Mouse (Mus musculus) ovary, postnatal 36 days (tissue): ENCODE measurements around the gene Hhat.

ENCODE experiments used
- DNase-seq: peaks from one replicate; pipeline ENCODE4 v3.0.0; 2022; ENCODE audit warnings: low spot score, mixed read lengths

The Hhat gene

GRCm38 (mm10) chr1:192489908-192490825 is 280.9 kb downstream of the Hhat start:
- no peak for DNase-seq

DNA sequence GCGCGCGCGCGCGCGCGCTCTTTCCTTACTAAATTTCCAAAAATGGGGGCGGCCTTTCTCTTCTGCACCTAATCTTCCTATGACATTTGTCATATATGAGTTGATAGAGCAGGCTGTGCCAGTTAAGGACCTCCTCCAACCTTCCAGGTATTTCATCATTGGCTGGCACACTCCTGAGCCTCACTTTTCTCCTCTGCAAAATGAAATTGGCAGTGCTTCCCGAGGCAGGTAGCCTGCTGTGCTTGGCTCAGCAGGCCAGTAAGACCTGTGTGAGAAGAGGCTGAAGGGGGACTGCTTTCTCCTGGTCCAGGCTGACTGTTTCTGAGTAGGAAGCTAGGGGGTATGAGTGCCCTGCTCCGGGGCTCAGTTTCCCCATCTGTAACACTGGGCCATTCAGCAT is 283.5 kb downstream of the Hhat start:
- DNase-seq = no peak

- DNase-seq = no peak
Observed at GRCm38 (mm10) chr1:192485030-192485429, 286.0 kb downstream of the Hhat start.

- DNase-seq = no peak
Observed at GRCm38 (mm10) chr1:192481446-192481845, 289.6 kb downstream of the Hhat start.

GRCm38 (mm10) chr1:192480072-192480784 is 290.8 kb downstream of the Hhat start:
- no peak for DNase-seq

DNA sequence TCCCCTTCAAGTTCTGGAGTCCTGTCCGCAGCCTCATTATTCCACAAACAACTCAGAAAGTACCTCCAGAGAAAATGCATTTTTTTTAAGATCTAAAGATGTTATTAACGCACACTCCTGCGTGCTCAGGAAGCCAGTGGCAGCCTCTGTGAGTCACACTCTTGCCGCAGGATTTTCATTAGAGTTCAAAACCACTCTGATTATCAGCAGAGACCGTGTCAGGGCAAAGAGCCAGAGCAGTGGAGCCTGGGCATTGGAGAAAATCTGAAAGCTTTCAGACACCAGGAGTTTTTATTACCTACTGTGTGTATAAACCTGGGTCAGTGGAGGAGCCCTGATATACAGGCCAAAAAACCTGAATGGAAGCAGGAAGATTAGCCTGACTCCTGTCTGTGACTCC is 292.8 kb downstream of the Hhat start:
- DNase-seq = no peak

GRCm38 (mm10) chr1:192477556-192477955 is 293.5 kb downstream of the Hhat start:
- no peak for DNase-seq

GRCm38 (mm10) chr1:192476704-192477103 is 294.3 kb downstream of the Hhat start:
- no peak for DNase-seq

DNA sequence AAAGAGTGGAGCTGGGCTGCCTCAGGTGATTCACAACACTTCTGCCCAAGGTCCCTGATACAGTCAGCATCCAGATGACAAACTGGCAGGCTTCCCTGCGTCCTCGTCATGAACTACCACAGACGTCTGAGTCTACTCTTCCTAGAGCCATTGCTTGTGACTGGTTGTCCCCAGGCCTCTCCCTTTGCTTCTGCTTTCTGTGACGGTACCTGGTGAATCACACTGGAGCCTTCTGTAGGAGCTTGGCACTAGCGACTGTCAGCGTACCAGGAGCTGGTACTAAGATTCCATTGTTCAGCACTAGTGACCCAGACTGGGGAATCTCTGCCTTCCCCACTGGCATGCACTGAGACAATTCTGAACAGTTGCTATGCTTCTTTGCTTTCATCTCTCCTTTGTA is 297.9 kb downstream of the Hhat start:
- DNase-seq = no peak

- DNase-seq = no peak
Observed at GRCm38 (mm10) chr1:192472366-192472765, 298.7 kb downstream of the Hhat start.

DNA sequence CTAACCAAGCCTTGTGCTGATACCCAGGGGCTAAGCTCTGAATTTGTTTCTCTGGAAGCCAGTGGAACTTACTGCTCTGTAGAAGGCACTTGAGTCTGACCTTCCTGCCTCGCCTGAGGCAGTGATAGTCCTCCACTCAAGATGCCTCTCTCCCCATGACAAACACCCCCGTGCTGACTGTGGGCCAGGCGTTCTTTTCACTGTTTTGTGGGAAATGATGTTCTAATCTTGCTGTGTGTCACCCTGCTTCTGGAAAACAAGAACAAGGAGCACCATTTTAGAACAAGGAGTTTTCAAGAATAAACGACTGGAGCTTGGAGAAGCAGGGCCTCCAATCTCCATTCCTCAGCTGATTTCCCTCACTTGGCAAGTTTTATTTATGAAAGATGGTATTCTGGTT is 307.3 kb downstream of the Hhat start:
- DNase-seq = no peak

DNA sequence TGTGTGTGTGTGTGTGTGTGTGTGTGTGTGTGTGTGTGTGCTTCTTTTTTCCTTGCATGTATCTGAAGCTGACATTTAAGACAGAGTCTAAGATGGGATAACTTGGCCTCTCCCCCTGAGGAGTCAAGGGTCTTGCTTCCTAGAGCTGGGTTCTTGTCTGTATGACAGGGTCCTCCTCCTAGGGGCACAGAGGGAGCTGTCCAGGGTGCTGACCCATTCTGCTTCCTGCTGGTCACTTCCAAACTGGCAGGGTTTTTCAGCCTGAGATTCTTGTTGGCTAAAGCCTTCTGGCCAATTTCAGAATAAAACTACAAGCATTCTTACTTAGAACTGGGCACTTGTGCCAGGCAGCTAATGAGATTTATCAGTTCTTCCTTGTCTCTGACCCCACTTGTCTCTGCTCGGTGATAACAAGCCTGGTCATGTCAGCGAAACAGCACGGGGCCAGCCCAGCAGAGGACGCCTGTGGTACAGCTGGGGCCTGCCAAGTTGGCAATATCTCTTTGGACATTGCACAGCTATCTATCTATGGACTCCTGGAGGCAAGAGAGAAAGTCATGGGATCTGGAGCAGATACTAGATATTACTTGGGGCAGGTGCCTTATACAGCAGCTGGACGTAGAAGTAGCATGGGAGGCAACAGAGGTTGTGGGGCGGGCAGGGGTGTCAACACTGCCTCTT is 313.4 kb downstream of the Hhat start:
- DNase-seq = peak; percentile 66

DNA sequence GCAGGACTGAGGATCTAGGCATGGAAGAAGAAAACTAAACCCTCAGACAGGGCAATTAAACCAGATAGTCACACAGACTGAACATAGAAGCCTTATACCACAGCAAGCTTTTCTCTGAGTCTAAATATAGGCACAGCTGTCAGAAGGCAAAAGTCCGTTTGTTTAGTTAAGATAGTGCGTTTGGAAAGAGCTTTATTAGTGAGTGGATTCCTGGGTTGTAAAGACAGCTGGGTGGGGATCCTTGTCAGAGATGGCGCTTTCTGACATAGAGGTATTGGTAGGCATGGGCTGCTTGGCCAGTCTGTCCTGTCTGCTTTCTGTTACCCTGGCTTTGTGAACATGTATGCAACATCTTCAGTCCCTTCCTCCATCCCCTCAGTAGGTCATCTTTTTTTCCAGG is 314.0 kb downstream of the Hhat start:
- no peak for DNase-seq

GRCm38 (mm10) chr1:192454981-192455380 is 316.0 kb downstream of the Hhat start:
- no peak for DNase-seq

- no peak for DNase-seq
Observed at GRCm38 (mm10) chr1:192454501-192454900, 316.5 kb downstream of the Hhat start.

DNA sequence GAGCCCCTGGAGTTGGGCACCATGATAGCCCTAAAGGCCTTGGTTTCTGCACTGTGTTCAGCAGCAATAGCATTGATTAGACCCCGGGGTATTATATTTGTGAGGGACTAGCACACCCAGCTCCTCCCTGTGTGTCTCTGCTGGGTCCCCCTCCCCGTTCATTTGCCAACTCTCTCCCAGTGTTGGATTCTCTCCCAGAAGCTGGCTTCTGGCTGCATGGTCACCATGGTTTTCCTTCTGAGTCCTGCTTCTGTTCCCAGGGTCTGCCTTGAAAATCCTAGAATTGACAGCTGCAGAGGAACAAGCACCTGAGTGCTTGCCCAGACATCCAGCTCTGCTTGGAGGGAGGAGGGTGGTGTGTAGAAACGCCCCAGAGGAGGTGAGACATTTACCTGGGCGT is 319.3 kb downstream of the Hhat start:
- no peak for DNase-seq

GRCm38 (mm10) chr1:192450425-192450824 is 320.6 kb downstream of the Hhat start:
- no peak for DNase-seq

DNA sequence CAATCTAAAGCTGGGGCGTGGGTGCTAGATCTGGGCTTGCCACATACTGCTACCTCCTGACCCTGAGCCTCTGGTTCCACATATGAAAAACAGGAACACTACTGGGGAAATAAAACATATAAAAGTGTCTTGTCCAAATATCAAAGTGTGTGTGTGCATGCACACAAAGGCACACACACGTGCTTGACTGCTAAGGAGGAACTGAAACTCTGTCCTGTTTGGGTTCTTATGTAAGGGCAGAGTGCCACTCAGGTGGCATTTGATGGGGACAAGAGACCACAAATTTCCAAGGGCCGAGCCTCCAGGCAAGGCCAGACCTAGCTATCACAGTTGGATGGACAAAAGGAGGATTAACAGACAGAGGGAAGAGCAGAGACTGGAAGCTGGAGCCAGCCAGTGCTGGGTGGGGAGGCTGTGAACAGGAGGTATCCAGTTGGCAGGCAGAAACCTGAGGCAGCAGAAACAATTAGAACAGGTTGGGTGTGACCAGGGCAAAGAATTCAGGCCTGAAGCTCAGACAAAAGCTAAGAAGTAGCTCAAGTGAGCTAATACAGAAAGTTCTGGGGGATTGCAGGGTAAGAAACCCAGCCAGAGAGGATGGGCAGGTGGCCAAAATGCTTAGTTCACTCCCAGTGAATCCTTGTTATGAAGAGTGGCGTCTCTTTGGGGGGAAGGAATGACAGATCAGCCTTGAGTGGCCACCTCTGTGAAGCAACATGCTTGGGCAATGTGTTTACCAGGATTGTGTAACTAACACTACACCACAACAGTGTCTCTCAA is 321.3 kb downstream of the Hhat start:
- no peak for DNase-seq

DNA sequence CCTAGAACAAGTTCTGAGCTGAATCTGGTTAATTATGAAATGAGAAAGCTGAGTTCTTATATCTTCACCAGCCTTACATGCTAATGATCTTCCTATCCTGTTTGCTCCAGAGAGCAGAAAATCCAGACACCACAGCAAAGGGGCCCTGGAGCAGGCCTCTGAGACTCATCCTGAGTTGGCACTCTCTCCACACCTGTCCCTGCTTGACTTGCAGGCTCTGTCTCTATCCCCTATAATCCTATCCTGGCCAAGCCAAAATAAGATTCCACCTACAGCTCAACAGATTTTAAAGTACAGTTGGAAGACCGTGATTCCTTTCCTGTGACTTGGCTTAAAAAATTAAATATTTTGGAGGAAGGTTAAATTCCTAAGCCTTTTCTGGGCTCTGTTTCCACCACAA is 322.5 kb downstream of the Hhat start:
- DNase-seq = no peak

DNA sequence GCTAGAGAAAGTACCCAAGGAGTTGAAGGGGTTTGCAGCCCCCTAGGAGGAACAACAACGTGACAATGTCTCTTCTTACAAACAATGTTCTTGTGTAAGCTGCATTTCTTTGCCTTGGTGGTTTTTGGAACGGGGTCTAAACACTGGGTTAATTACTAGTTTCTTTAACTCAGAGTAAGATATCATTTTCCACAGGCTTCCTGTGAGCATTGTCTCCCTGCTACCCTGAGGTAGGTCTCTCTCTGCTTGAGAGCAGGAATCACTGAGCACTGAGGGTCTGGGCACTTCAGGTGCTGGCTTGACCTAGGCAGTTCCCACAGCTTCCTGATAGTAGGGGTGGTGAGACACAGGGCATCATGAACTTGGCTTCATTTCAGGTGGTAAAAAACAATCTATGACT is 323.4 kb downstream of the Hhat start:
- DNase-seq = no peak
